7 mouse cellular contexts compared by ENCODE assay signal in the genomic region with DNA sequence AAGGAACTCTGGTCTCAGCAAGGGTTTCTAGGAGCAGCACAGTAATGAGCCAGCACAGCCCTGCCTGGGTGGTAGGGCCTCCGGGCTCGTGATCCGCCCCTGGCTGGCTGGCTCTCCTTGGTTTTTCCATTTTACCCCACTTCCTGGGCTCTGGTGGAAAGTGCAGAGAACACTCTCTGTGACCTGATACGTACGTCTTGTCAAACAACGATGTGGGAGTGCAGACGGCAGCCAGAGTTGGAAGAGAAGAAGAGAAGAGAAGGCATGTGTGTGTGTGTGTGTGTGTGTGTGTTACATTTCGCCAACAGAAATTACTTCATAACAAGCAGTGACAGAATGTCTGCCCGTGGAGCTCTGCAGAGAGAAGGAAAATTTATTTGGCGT.
DNase-seq lines count a peak whose midpoint lies in the region; ATAC-seq and TF ChIP-seq lines count a peak whose summit lies in the region.

No protein-coding gene starts in this region.

- no peak; the same call in 1 of the 2 replicates for ATAC-seq in neural tube, embryonic 13.5 days (ENCODE audit: low read depth)
- peak; percentile 85 for ATAC-seq in kidney, postnatal 0 days (replicated peaks; ENCODE audit: low FRiP score, low read depth)

- no peak for DNase-seq in neural tube, embryonic 10.5 days (ENCODE audit: extremely low spot score, low spot score)
- peak; percentile 43 to 44 for DNase-seq in heart, adult 9 months (ENCODE audit: low spot score in 2 of 2)
- DNase-seq in kidney, postnatal 0 days (ENCODE audit: low spot score): peak; percentile 88
- no peak for DNase-seq in left cerebral cortex, adult 8-10 months (ENCODE audit: low spot score in 2 of 2)
- no peak for DNase-seq in cerebellum, postnatal 25 days

- TF ChIP-seq POLR2A in small intestine, adult 2 months (IDR thresholded peaks at IDR 0.05; ENCODE audit: low read depth, low read length): no peak

- no peaks in the 10 kb centered on the region for H3K9me3 ChIP-seq in neural tube, embryonic 13.5 days
- H3K9me3 ChIP-seq in kidney, postnatal 0 days (replicated peaks; ENCODE audit: low read length): no peaks in the 10 kb centered on the region

- H3K27me3 ChIP-seq in neural tube, embryonic 13.5 days: no peaks in the 10 kb centered on the region
- H3K27me3 ChIP-seq in kidney, postnatal 0 days (ENCODE audit: insufficient read depth, low read length): no peaks in the 10 kb centered on the region
- H3K27me3 ChIP-seq in small intestine, adult 2 months (ENCODE audit: control insufficient read depth, insufficient read depth, low read length): no peaks in the 10 kb centered on the region

- no peak overlapping the region for H3K4me3 ChIP-seq in neural tube, embryonic 13.5 days
- no peak overlapping the region for H3K4me3 ChIP-seq in kidney, postnatal 0 days (replicated peaks; ENCODE audit: low read depth, low read length)
- no peak overlapping the region for H3K4me3 ChIP-seq in small intestine, adult 2 months (ENCODE audit: low read depth, low read length)

- no peaks in the 10 kb centered on the region for H3K36me3 ChIP-seq in neural tube, embryonic 13.5 days
- no peaks in the 10 kb centered on the region for H3K36me3 ChIP-seq in kidney, postnatal 0 days (ENCODE audit: insufficient read depth, low read length)
- no peaks in the 10 kb centered on the region for H3K36me3 ChIP-seq in small intestine, adult 2 months (ENCODE audit: control insufficient read depth, insufficient read depth, low read length)

- peak overlapping the region; percentile 25; the same call in 1 of the 2 replicates for H3K27ac ChIP-seq in neural tube, embryonic 13.5 days (replicated peaks)
- peak overlapping the region; percentile 81 for H3K27ac ChIP-seq in kidney, postnatal 0 days
- H3K27ac ChIP-seq in small intestine, adult 2 months (ENCODE audit: insufficient read depth, low read depth, low read length): peak overlapping the region; percentile 21; the same call in 1 of the 2 replicates

- peak overlapping the region; percentile 18 for H3K4me2 ChIP-seq in neural tube, embryonic 13.5 days
- peak overlapping the region; percentile 11; the same call in 1 of the 2 replicates for H3K4me2 ChIP-seq in kidney, postnatal 0 days (ENCODE audit: low read length)

- 48% methylated on average over 10 of the region's 10 CpGs for WGBS in neural tube, embryonic 13.5 days
- 8% methylated on average over 10 of the region's 10 CpGs for WGBS in kidney, postnatal 0 days
- WGBS in small intestine, adult 2 months: 8% methylated on average over 10 of the region's 10 CpGs

- TF ChIP-seq CTCF in kidney, postnatal 0 days (IDR thresholded peaks at IDR 0.05; ENCODE audit: low read depth): no peak
- TF ChIP-seq CTCF in small intestine, adult 2 months (IDR thresholded peaks at IDR 0.05; ENCODE audit: extremely low read depth, insufficient read length, insufficient replicate concordance, low read depth, low read length): no peak

- H3K9ac ChIP-seq in neural tube, embryonic 13.5 days: no peak overlapping the region
- no peak overlapping the region for H3K9ac ChIP-seq in kidney, postnatal 0 days (ENCODE audit: low read depth, low read length)

- H3K4me1 ChIP-seq in neural tube, embryonic 13.5 days (replicated peaks): peaks cover 19% of the 10 kb centered on the region
- H3K4me1 ChIP-seq in kidney, postnatal 0 days (replicated peaks; ENCODE audit: insufficient read depth, low read length): no peaks in the 10 kb centered on the region; the same call in none of the 2 replicates
- peaks cover 9% of the 10 kb centered on the region; the same call in 1 of the 2 replicates for H3K4me1 ChIP-seq in small intestine, adult 2 months (ENCODE audit: control insufficient read depth, insufficient read depth, insufficient read length, low read length)

Comparison
In these comparisons a context has a peak if more than half of its experiments do, and no peak if none do; other contexts are left out.
1. H3K27ac ChIP-seq: peak in every context shown above with its lines; median percentile 81 in kidney, postnatal 0 days; 25 in neural tube, embryonic 13.5 days; 21 in small intestine, adult 2 months.
2. DNase-seq: peak in heart, adult 9 months (2 of 2) and kidney, postnatal 0 days (single experiment); none in neural tube, embryonic 10.5 days (single experiment), left cerebral cortex, adult 8-10 months (0 of 2) and cerebellum, postnatal 25 days (0 of 2).